Mouse (Mus musculus) CH12.LX (cell line): ENCODE measurements around the gene Pald1. TPM values are rescaled to one million over a fixed set of nuclear protein-coding genes. Genes with fewer than 3 reads are reported as not detected.

Experiments used
- DNase-seq: peaks from one replicate; pipeline ENCODE4 v3.0.0-alpha.2; 2013; ENCODE audit errors: extremely low read depth
- H3K27ac ChIP-seq: 2 replicates; pipeline ENCODE4 v1.5.1; 2012; ENCODE audit warnings: low read depth, mild to moderate bottlenecking, control low read depth, moderate library complexity; ENCODE audit not compliant: insufficient read depth
- H3K27me3 ChIP-seq: replicated peaks from 2 replicates; pipeline ENCODE3; 2012; ENCODE audit warnings: inconsistent platforms
- H3K36me3 ChIP-seq, 2 experiments: replicated peaks in 1 of 2; 2 replicates each; pipeline versions ENCODE3 to v1.6.1; 2012; ENCODE audit warnings: inconsistent platforms in 1 of 2, low read length in 1 of 2, mild to moderate bottlenecking in 1 of 2, mixed read lengths in 1 of 2, moderate library complexity in 1 of 2; ENCODE audit not compliant: control insufficient read depth in 1 of 2, insufficient read depth in 1 of 2
- H3K4me1 ChIP-seq, 2 experiments: 2 replicates each; pipeline ENCODE4 v1.6.1; 2012; ENCODE audit warnings: inconsistent platforms in 1 of 2, moderate library complexity in 1 of 2; ENCODE audit not compliant: insufficient read depth in 2 of 2, control insufficient read depth in 1 of 2
- H3K4me2 ChIP-seq: 2 replicates; pipeline ENCODE4 v1.6.1; 2012; ENCODE audit warnings: low read depth, mild to moderate bottlenecking, control low read depth; ENCODE audit not compliant: poor library complexity, insufficient read depth, severe bottlenecking
- H3K4me3 ChIP-seq, 3 experiments: fragments of 150-350 bp in 1 of 3; sonication (generic) in 1 of 3; replicated peaks in 1 of 3; 2 replicates each; pipeline versions ENCODE3 to v1.5.1; 2011 to 2012; ENCODE audit warnings: low read depth in 2 of 3, low read length in 2 of 3, mild to moderate bottlenecking in 2 of 3, moderate library complexity in 2 of 3, control low read depth in 1 of 3, improper control_type of control experiment in 1 of 3, inconsistent platforms in 1 of 3, mixed read lengths in 1 of 3; ENCODE audit not compliant: poor library complexity in 1 of 3
- H3K79me2 ChIP-seq: replicated peaks from 2 replicates; pipeline ENCODE4 v1.6.1; 2012; ENCODE audit warnings: mild to moderate bottlenecking, moderate library complexity; ENCODE audit not compliant: control insufficient read depth, poor library complexity, insufficient read depth, severe bottlenecking; ENCODE audit errors: extremely low read depth
- H3K9ac ChIP-seq: 2 replicates; pipeline ENCODE4 v1.6.1; 2012; ENCODE audit warnings: low read depth, mild to moderate bottlenecking, control low read depth, moderate library complexity; ENCODE audit not compliant: insufficient read depth
- H3K9me3 ChIP-seq: replicated peaks from 2 replicates; pipeline ENCODE3; 2012; ENCODE audit warnings: low read length, inconsistent platforms, mixed read lengths
- CTCF ChIP-seq, 2 experiments: IDR thresholded peaks in 1 of 2; conservative IDR thresholded peaks in 1 of 2; 2 replicates each; pipeline ENCODE4 v1.5.1; 2011 to 2012; ENCODE audit warnings: low read depth in 2 of 2, low read length in 2 of 2, improper control_type of control experiment in 1 of 2, inconsistent platforms in 1 of 2, mild to moderate bottlenecking in 1 of 2, moderate library complexity in 1 of 2
- ELF1 ChIP-seq: IDR thresholded peaks from 2 replicates; pipeline ENCODE4 v1.6.1; 2014; ENCODE audit warnings: low read depth, mild to moderate bottlenecking, inconsistent platforms, low read length, improper control_type of control experiment
- IRF4 ChIP-seq: IDR thresholded peaks from 2 replicates; pipeline ENCODE4 v1.6.1; 2014; ENCODE audit warnings: low read depth, mild to moderate bottlenecking, inconsistent platforms, low read length, improper control_type of control experiment
- JUN ChIP-seq: IDR thresholded peaks from 2 replicates; pipeline ENCODE4 v1.6.1; 2011; ENCODE audit warnings: low read depth, mild to moderate bottlenecking, low read length, improper control_type of control experiment, moderate library complexity; ENCODE audit not compliant: insufficient read depth
- JUND ChIP-seq: conservative IDR thresholded peaks from 2 replicates; pipeline ENCODE4 v1.6.1; 2011; ENCODE audit warnings: low read depth, low read length, improper control_type of control experiment
- MAFK ChIP-seq: IDR thresholded peaks from 2 replicates; pipeline ENCODE4 v1.6.1; 2011; ENCODE audit warnings: low read length, improper control_type of control experiment; ENCODE audit not compliant: insufficient replicate concordance
- MAX ChIP-seq: IDR thresholded peaks from 2 replicates; pipeline ENCODE4 v1.6.1; 2011; ENCODE audit warnings: low read length, improper control_type of control experiment
- MAZ ChIP-seq: IDR thresholded peaks from 2 replicates; pipeline ENCODE4 v1.6.1; 2012; ENCODE audit warnings: low read depth, mild to moderate bottlenecking, inconsistent platforms, low read length, improper control_type of control experiment, moderate library complexity
- MXI1 ChIP-seq: IDR thresholded peaks from 2 replicates; pipeline ENCODE4 v1.6.1; 2011; ENCODE audit warnings: mild to moderate bottlenecking, low read depth, low read length, improper control_type of control experiment
- NELFE ChIP-seq: IDR thresholded peaks from 2 replicates; pipeline ENCODE4 v1.6.1; 2011; ENCODE audit warnings: low read depth, low read length, improper control_type of control experiment
- NRF1 ChIP-seq: IDR thresholded peaks from 2 replicates; pipeline ENCODE4 v1.6.1; 2014; ENCODE audit warnings: low read depth, mild to moderate bottlenecking, inconsistent platforms, low read length, improper control_type of control experiment, moderate library complexity
- PAX5 ChIP-seq: IDR thresholded peaks from 2 replicates; pipeline ENCODE4 v1.6.1; 2012; ENCODE audit warnings: low read length, inconsistent platforms, mixed read lengths
- POLR2AphosphoS2 ChIP-seq: IDR thresholded peaks from 2 replicates; pipeline ENCODE4 v1.6.1; 2011; ENCODE audit warnings: low read depth, low read length, improper control_type of control experiment
- RAD21 ChIP-seq: IDR thresholded peaks from 2 replicates; pipeline ENCODE4 v1.6.1; 2011; ENCODE audit warnings: low read depth, mild to moderate bottlenecking, low read length, improper control_type of control experiment, moderate library complexity
- SIN3A ChIP-seq: IDR thresholded peaks from 2 replicates; pipeline ENCODE4 v1.6.1; 2012; ENCODE audit warnings: low read length, improper control_type of control experiment, inconsistent platforms
- TBP ChIP-seq: conservative IDR thresholded peaks from 2 replicates; pipeline ENCODE4 v1.6.1; 2011; ENCODE audit warnings: low read depth, low read length, improper control_type of control experiment
- UBTF ChIP-seq: IDR thresholded peaks from 2 replicates; pipeline ENCODE4 v1.6.1; 2012; ENCODE audit warnings: low read depth, mild to moderate bottlenecking, inconsistent platforms, low read length, improper control_type of control experiment, moderate library complexity
- USF1 ChIP-seq: IDR thresholded peaks from 2 replicates; pipeline ENCODE4 v1.6.1; 2014; ENCODE audit warnings: low read depth, mild to moderate bottlenecking, inconsistent platforms, low read length, improper control_type of control experiment
- ZC3H11A ChIP-seq: IDR thresholded peaks from 2 replicates; pipeline ENCODE4 v1.6.1; 2012; ENCODE audit warnings: low read depth, mild to moderate bottlenecking, inconsistent platforms, low read length, improper control_type of control experiment
- ZMIZ1 ChIP-seq: IDR thresholded peaks from 2 replicates; pipeline ENCODE4 v1.6.1; 2012; ENCODE audit warnings: low read depth, mild to moderate bottlenecking, inconsistent platforms, low read length, improper control_type of control experiment
- ZNF384 ChIP-seq: IDR thresholded peaks from 2 replicates; pipeline ENCODE4 v1.6.1; 2012; ENCODE audit warnings: low read depth, low read length, improper control_type of control experiment, inconsistent platforms
- dilution Hi-C: fragments of 300-500 bp; cut with MboI; formaldehyde crosslinking; loops from 2 replicates; pipeline ENCODE4 v1.14.3; 2020; ENCODE audit warnings: low sequenced_read_pairs; ENCODE audit not compliant: extremely low pct_unique_long_range_greater_than_20kb, extremely low pct_ligation_motif_present
- in situ Hi-C: fragments of 300-500 bp; cut with MboI; formaldehyde crosslinking; loops from 3 replicates; pipeline ENCODE4 v1.14.3; 2019; ENCODE audit warnings: low sequenced_read_pairs, low pct_ligation_motif_present, low pct_unique_long_range_greater_than_20kb, mixed read lengths
- polyA plus RNA-seq: library from polyadenylated mRNA; unstranded; fragments of >175 nt; gene quantifications from 2 replicates; pipeline ENCODE4 v1.2.1, GENCODE M21; 2012; ENCODE audit warnings: low read depth; ENCODE audit not compliant: insufficient read length
- total RNA-seq, 2 experiments: library from RNA; depleted of rRNA; stranded (reverse); fragments of 300-350 nt in 1 of 2; fragments of >200 nt in 1 of 2; gene quantifications; 2 replicates each; pipeline ENCODE4 v1.2.3; 2012 to 2014

The Pald1 gene
- total and polyA plus RNA-seq, 3 experiments = 1.5 to 2.0 (median 1.5) TPM

- Histone ChIP-seq H3K9ac (no peak overlapping the region), H3K27ac (no peak overlapping the region), H3K4me3 (no peak overlapping the region), H3K4me1 (peaks cover 0 to 9% of the 10 kb centered on the region in 2 experiments; a peak in 2 of 4 replicates), H3K79me2 (no peaks in the 10 kb centered on the region), H3K36me3 (no peaks in the 10 kb centered on the region), H3K4me2 (no peak overlapping the region), H3K9me3 (peaks cover 3% of the 10 kb centered on the region), H3K27me3 (no peaks in the 10 kb centered on the region)
- no peak for DNase-seq
- no peak for TF ChIP-seq NELFE
- TF ChIP-seq USF1 = no peak
- TF ChIP-seq ZNF384 = no peak
- TF ChIP-seq CTCF (conservative IDR thresholded peaks at IDR 0.05 in 1 of 2, IDR thresholded peaks at IDR 0.05 in 1 of 2; ENCODE audit: low read depth in 2 of 2, low read length in 2 of 2) = 0 out of 4 replicates have a peak, but pooled peaks of 1 of the 2 experiments have one; percentile 4
- TF ChIP-seq UBTF = no peak
- dilution Hi-C loops = no loop called here
- in situ Hi-C loops = no loop called here
Measured at GRCm38 (mm10) chr10:61362992-61363391, 20.3 kb downstream of the Pald1 start.

- Histone ChIP-seq H3K4me1 (peaks cover 0 to 9% of the 10 kb centered on the region in 2 experiments; a peak in 2 of 4 replicates), H3K27me3 (no peaks in the 10 kb centered on the region), H3K27ac (no peak overlapping the region), H3K4me2 (no peak overlapping the region), H3K36me3 (no peaks in the 10 kb centered on the region), H3K9ac (no peak overlapping the region), H3K79me2 (no peaks in the 10 kb centered on the region), H3K4me3 (no peak overlapping the region), H3K9me3 (peaks cover 3% of the 10 kb centered on the region)
- in situ Hi-C loops = no loop called here
- TF ChIP-seq NRF1 (no peak), MAX (no peak), RAD21 (no peak), SIN3A (no peak), JUND (no peak), ELF1 (no peak), MXI1 (no peak), PAX5 (no peak), POLR2AphosphoS2 (no peak), MAZ (no peak), IRF4 (no peak), MAFK (no peak), TBP (no peak), ZMIZ1 (no peak), JUN (no peak), ZC3H11A (no peak)
- dilution Hi-C loops = no loop called here
- DNase-seq = no peak
Measured at GRCm38 (mm10) chr10:61362483-61362882, 20.8 kb downstream of the Pald1 start.
